ENCODE assay signal across 11 mouse cellular contexts in genomic region chr7:133571927-133572326, GRCm38 (mm10). TPM values are rescaled to one million over a fixed set of nuclear protein-coding genes. Genes with fewer than 3 reads are reported as not detected.
DNase-seq lines count a peak whose midpoint lies in the region; ATAC-seq and TF ChIP-seq lines count a peak whose summit lies in the region.
"Had no signal": no experiment of that assay in that cellular context is flagged by ENCODE, and none has a peak within 500 bp of the region (broad histone marks: within the 10 kb centered on the region; RNA-seq: fewer than 3 reads in every experiment).

No protein-coding gene starts in this region.

- no peaks in the 10 kb centered on the region for H3K9me3 ChIP-seq in heart, embryonic 10.5 days
- no peaks in the 10 kb centered on the region for H3K9me3 ChIP-seq in liver, embryonic 14.5 days (ENCODE audit: control insufficient read depth, low read length)
- H3K9me3 ChIP-seq: liver, embryonic 12.5 days had no signal

- no peak overlapping the region for H3K4me3 ChIP-seq in heart, embryonic 10.5 days
- H3K4me3 ChIP-seq in liver, embryonic 14.5 days (ENCODE audit: insufficient read depth in 1 of 2, low read depth in 2 of 2, low read length in 2 of 2), result no peak overlapping the region
- H3K4me3 ChIP-seq: liver, embryonic 12.5 days had no signal

- DNase-seq in heart, embryonic 10.5 days (ENCODE audit: low spot score), result peak; percentile 57
- DNase-seq in heart, adult 18-20 months, result no peak
- DNase-seq in liver, embryonic 14.5 days (ENCODE audit: low read depth in 3 of 3, low spot score in 3 of 3), result no peak
- no peak for DNase-seq in liver
- peak; percentile 33 for DNase-seq in cerebellum, adult 11 months
- DNase-seq in gastrocnemius, postnatal 10 days, result no peak
- no peak for DNase-seq in urinary bladder, adult 18-20 months (ENCODE audit: low spot score in 2 of 2)
- DNase-seq: kidney, adult 11 months; right cerebral cortex, postnatal 25 days had no signal

- no peaks in the 10 kb centered on the region for H3K36me3 ChIP-seq in heart, embryonic 10.5 days
- H3K36me3 ChIP-seq in liver, embryonic 14.5 days (replicated peaks; ENCODE audit: control insufficient read depth, insufficient read depth, low read depth), result no peaks in the 10 kb centered on the region
- H3K36me3 ChIP-seq: liver, embryonic 12.5 days had no signal

- 32% methylated on average over 3 of the region's 3 CpGs for WGBS in heart, embryonic 10.5 days
- WGBS in liver, embryonic 14.5 days (ENCODE audit: insufficient replicate concordance), result 18% methylated on average over 3 of the region's 3 CpGs

- no peaks in the 10 kb centered on the region for H3K27me3 ChIP-seq in heart, embryonic 10.5 days (ENCODE audit: insufficient read depth, poor library complexity, severe bottlenecking)
- H3K27me3 ChIP-seq in liver, embryonic 14.5 days (ENCODE audit: control insufficient read depth, insufficient read depth, low read length), result no peaks in the 10 kb centered on the region; the same call in 1 of the 2 replicates
- H3K27me3 ChIP-seq: liver, embryonic 12.5 days had no signal

- no peaks in the 10 kb centered on the region for H3K4me1 ChIP-seq in heart, embryonic 10.5 days
- H3K4me1 ChIP-seq in liver, embryonic 14.5 days (replicated peaks; ENCODE audit: control insufficient read depth in 2 of 2, insufficient read depth in 2 of 2, low read length in 1 of 2), result no peaks in the 10 kb centered on the region

- no peak overlapping the region for H3K4me2 ChIP-seq in liver, embryonic 14.5 days (ENCODE audit: low read depth)
- H3K4me2 ChIP-seq: liver, embryonic 12.5 days had no signal

- TF ChIP-seq EP300 in liver, embryonic 14.5 days (IDR thresholded peaks at IDR 0.05; ENCODE audit: low read depth), result no peak

- no peak overlapping the region for H3K9ac ChIP-seq in liver, embryonic 14.5 days (replicated peaks)
- H3K9ac ChIP-seq: liver, embryonic 12.5 days had no signal

- no peak for ATAC-seq in liver, embryonic 14.5 days (ENCODE audit: insufficient read depth)
- ATAC-seq in megakaryocyte progenitor cell, adult 5-6 weeks (replicated peaks; ENCODE audit: poor library complexity), result peak; percentile 64; the same call in 1 of the 2 replicates
- ATAC-seq: liver, embryonic 12.5 days had no signal

- TF ChIP-seq CTCF in liver, embryonic 14.5 days (IDR thresholded peaks at IDR 0.05; ENCODE audit: low read depth), result peak; percentile 33; the same call in 1 of the 2 replicates

- no peak overlapping the region for H3K27ac ChIP-seq in heart, embryonic 10.5 days
- H3K27ac ChIP-seq in liver, embryonic 14.5 days, result no peak overlapping the region
- H3K27ac ChIP-seq: liver, embryonic 12.5 days had no signal

RNA-seq across cellular contexts. Expression of gene Tex36, which starts 30.0 kb away (rescaled TPM):
- not detected in 2 replicates for polyA plus RNA-seq in heart, embryonic 10.5 days (2016; fragmentation: Nextera tagmentation; extraction: Ambion mirVana)
- not detected for total RNA-seq in heart, adult 18-20 months (2021)
- not detected in 2 replicates for polyA plus RNA-seq in liver, embryonic 14.5 days (2012; rRNA removed)
- polyA plus RNA-seq in liver, embryonic 14.5 days (2014; fragmentation: Nextera tagmentation; extraction: Ambion mirVana), result not detected in 2 replicates
- total RNA-seq in megakaryocyte progenitor cell, adult 5-6 weeks (2015), result not detected in 2 replicates
- total RNA-seq in megakaryocyte progenitor cell, adult 5-6 weeks (2017), result not detected in 2 replicates
- total RNA-seq in gastrocnemius, postnatal 10 days (2021), result not detected
- polyA plus RNA-seq: liver, embryonic 12.5 days had no signal

Comparison
In these comparisons a context has a peak if more than half of its experiments do, and no peak if none do; other contexts are left out.
1. DNase-seq: peak in heart, embryonic 10.5 days (single experiment) and cerebellum, adult 11 months (single experiment); none in heart, adult 18-20 months (0 of 2), liver, embryonic 14.5 days (0 of 3), liver (single experiment), gastrocnemius, postnatal 10 days (single experiment) and urinary bladder, adult 18-20 months (0 of 2).